Mouse (Mus musculus): ENCODE measurements at regions not wholly inside any gene's neighbourhood (a gene's known extent, or its start where the extent isn't known, plus 50 kb on each side); places are given as distances from the start of the nearest gene placed in this dataset.

DNA sequence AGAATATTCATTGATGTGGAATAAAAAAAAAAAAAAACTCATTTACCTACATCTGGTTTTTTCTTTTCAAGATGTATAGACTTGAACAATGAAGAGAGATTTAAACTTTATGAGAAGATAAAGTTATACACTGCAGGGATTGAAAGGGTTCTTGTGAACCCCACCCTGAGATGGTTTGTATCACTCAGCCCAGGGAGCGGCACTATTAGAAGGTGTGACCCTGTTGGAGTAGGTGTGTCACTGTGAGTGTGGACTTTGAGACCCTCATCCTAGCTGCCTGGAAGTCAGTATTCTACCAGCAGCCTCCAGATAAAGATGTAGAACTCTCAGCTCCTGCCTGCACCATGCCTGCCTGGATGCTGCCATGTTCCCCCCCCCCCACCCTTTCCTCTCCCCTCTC is 182.7 kb upstream of the Hnrnpa3 start (continued):
- TF ChIP-seq UBTF (IDR thresholded peaks at IDR 0.05; ENCODE audit: low read depth, low read length) (no peak), TBP (conservative IDR thresholded peaks at IDR 0.05; ENCODE audit: low read depth, low read length) (no peak)

DNA sequence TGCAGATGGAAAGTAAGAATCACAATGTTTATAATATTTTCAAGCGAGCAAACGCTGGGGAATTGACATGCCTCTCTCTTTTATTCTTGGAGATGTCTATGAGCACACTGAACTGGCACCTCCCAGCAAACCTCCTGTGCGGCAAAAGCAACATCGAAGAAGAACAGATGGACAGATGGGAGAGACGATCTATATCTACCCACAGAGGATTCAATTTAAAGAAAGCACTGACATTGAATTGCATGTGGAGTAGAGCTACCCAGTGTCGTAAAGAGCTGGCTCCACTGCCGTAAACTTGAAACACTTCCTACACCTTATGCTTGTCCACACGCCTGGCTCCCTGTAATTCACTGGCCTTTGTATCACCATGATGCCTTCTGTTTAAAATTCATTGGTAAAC is 182.0 kb upstream of the Hnrnpa3 start:
- H3K79me2 ChIP-seq (replicated peaks; ENCODE audit: control insufficient read depth, extremely low read depth, insufficient read depth, poor library complexity, severe bottlenecking): no peaks in the 10 kb centered on the region
- H3K9me3 ChIP-seq (replicated peaks; ENCODE audit: low read length): no peaks in the 10 kb centered on the region
- no peaks in the 10 kb centered on the region for H3K27me3 ChIP-seq (replicated peaks)
- no peak overlapping the region for H3K9ac ChIP-seq (ENCODE audit: insufficient read depth, low read depth)
- no peak overlapping the region for H3K4me3 ChIP-seq (replicated peaks in 1 of 3; ENCODE audit: low read depth in 2 of 3, low read length in 2 of 3, poor library complexity in 1 of 3)
- no peak overlapping the region for H3K4me2 ChIP-seq (ENCODE audit: insufficient read depth, low read depth, poor library complexity, severe bottlenecking)
- DNase-seq (ENCODE audit: extremely low read depth): no peak
- H3K27ac ChIP-seq (ENCODE audit: insufficient read depth, low read depth): no peak overlapping the region
- H3K4me1 ChIP-seq (ENCODE audit: control insufficient read depth in 1 of 2, insufficient read depth in 2 of 2): no peaks in the 10 kb centered on the region
- no peak for TF ChIP-seq ZNF384 (IDR thresholded peaks at IDR 0.05; ENCODE audit: low read depth, low read length)
- TF ChIP-seq MAX (IDR thresholded peaks at IDR 0.05; ENCODE audit: low read length): no peak
- no peak for TF ChIP-seq BHLHE40 (IDR thresholded peaks at IDR 0.05; ENCODE audit: low read depth, low read length)
- in situ Hi-C loops (cut with MboI; ENCODE audit: low pct_ligation_motif_present, low pct_unique_long_range_greater_than_20kb, low sequenced_read_pairs): no loop called here
- dilution Hi-C loops (cut with MboI; ENCODE audit: extremely low pct_ligation_motif_present, extremely low pct_unique_long_range_greater_than_20kb, low sequenced_read_pairs): no loop called here
- H3K36me3 ChIP-seq (replicated peaks in 1 of 2; ENCODE audit: control insufficient read depth in 1 of 2, insufficient read depth in 1 of 2, low read length in 1 of 2): no peaks in the 10 kb centered on the region

DNA sequence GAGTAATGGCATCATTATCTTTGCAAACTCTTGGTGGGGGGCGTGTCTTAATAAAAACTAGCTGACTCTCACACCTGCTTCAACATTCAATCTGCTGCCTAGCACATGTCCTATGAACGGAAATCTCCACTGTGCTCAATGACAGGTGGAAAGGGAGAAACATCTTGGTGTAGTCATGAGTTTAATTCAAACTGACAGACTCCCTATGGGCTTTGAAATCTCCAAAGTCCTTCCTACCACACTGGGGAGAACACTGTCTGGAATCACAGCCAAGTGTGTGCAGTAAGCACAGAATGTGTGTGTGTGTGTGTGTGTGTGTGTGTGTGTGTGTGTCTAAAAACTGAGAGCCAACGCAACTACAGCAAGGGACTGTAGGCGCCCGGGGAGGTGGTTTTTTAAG is 179.5 kb upstream of the Hnrnpa3 start:
- dilution Hi-C loops (cut with MboI; ENCODE audit: extremely low pct_ligation_motif_present, extremely low pct_unique_long_range_greater_than_20kb, low sequenced_read_pairs): no loop called here
- in situ Hi-C loops (cut with MboI; ENCODE audit: low pct_ligation_motif_present, low pct_unique_long_range_greater_than_20kb, low sequenced_read_pairs): no loop called here
- H3K27ac ChIP-seq (ENCODE audit: insufficient read depth, low read depth): no peak overlapping the region

DNA sequence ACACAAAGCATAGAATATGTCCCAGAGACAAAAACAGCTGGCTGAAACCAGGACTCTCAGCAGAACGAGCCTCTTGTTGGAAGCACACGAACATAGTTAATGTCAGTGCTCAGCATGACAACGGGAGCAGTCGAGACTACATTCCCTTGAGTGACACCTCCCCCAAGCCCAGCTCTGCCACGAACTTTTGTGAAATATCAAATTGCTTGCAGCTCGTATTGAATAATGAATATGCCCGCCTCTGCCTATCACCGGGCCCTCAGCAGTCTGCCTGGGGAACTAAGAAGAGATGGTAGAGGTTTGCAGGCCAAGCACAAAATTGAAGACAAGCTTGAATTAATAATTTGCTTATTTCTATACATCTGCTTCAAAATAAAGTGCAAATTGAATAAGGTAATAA is 177.2 kb upstream of the Hnrnpa3 start:
- TF ChIP-seq ZMIZ1 (IDR thresholded peaks at IDR 0.05; ENCODE audit: low read depth, low read length) (no peak), TBP (conservative IDR thresholded peaks at IDR 0.05; ENCODE audit: low read depth, low read length) (no peak), KAT2A (IDR thresholded peaks at IDR 0.05; ENCODE audit: insufficient replicate concordance, low read length) (no peak), JUN (IDR thresholded peaks at IDR 0.05; ENCODE audit: insufficient read depth, low read depth, low read length) (no peak), MAX (IDR thresholded peaks at IDR 0.05; ENCODE audit: low read length) (no peak), IRF4 (IDR thresholded peaks at IDR 0.05; ENCODE audit: low read depth, low read length) (no peak)
- in situ Hi-C loops (cut with MboI; ENCODE audit: low pct_ligation_motif_present, low pct_unique_long_range_greater_than_20kb, low sequenced_read_pairs) (no loop called here), dilution Hi-C loops (cut with MboI; ENCODE audit: extremely low pct_ligation_motif_present, extremely low pct_unique_long_range_greater_than_20kb, low sequenced_read_pairs) (no loop called here)
- Histone ChIP-seq H3K4me1 (ENCODE audit: control insufficient read depth in 1 of 2, insufficient read depth in 2 of 2) (no peaks in the 10 kb centered on the region), H3K4me3 (replicated peaks in 1 of 3; ENCODE audit: low read depth in 2 of 3, low read length in 2 of 3, poor library complexity in 1 of 3) (no peak overlapping the region), H3K9ac (ENCODE audit: insufficient read depth, low read depth) (no peak overlapping the region), H3K27me3 (replicated peaks) (no peaks in the 10 kb centered on the region), H3K4me2 (ENCODE audit: insufficient read depth, low read depth, poor library complexity, severe bottlenecking) (no peak overlapping the region), H3K79me2 (replicated peaks; ENCODE audit: control insufficient read depth, extremely low read depth, insufficient read depth, poor library complexity, severe bottlenecking) (no peaks in the 10 kb centered on the region), H3K27ac (ENCODE audit: insufficient read depth, low read depth) (no peak overlapping the region), H3K36me3 (replicated peaks in 1 of 2; ENCODE audit: control insufficient read depth in 1 of 2, insufficient read depth in 1 of 2, low read length in 1 of 2) (no peaks in the 10 kb centered on the region), H3K9me3 (replicated peaks; ENCODE audit: low read length) (no peaks in the 10 kb centered on the region)
- DNase-seq (ENCODE audit: extremely low read depth): no peak

More for the DNA sequence above, 179.5 kb upstream of the Hnrnpa3 start:
- H3K36me3 ChIP-seq (replicated peaks in 1 of 2; ENCODE audit: control insufficient read depth in 1 of 2, insufficient read depth in 1 of 2, low read length in 1 of 2): no peaks in the 10 kb centered on the region
- no peaks in the 10 kb centered on the region for H3K27me3 ChIP-seq (replicated peaks)
- no peaks in the 10 kb centered on the region for H3K9me3 ChIP-seq (replicated peaks; ENCODE audit: low read length)
- TF ChIP-seq NRF1 (IDR thresholded peaks at IDR 0.05; ENCODE audit: low read depth, low read length) (no peak), POLR2A (IDR thresholded peaks at IDR 0.05; ENCODE audit: low read depth, low read length) (no peak), UBTF (IDR thresholded peaks at IDR 0.05; ENCODE audit: low read depth, low read length) (no peak), TBP (conservative IDR thresholded peaks at IDR 0.05; ENCODE audit: low read depth, low read length) (no peak), TCF12 (IDR thresholded peaks at IDR 0.05; ENCODE audit: low read depth, low read length) (no peak), ELF1 (IDR thresholded peaks at IDR 0.05; ENCODE audit: low read depth, low read length) (no peak), JUN (IDR thresholded peaks at IDR 0.05; ENCODE audit: insufficient read depth, low read depth, low read length) (no peak), RCOR1 (conservative IDR thresholded peaks at IDR 0.05; ENCODE audit: low read depth, low read length) (no peak), MAFK (IDR thresholded peaks at IDR 0.05; ENCODE audit: insufficient replicate concordance, low read length) (no peak)
- no peaks in the 10 kb centered on the region for H3K4me1 ChIP-seq (ENCODE audit: control insufficient read depth in 1 of 2, insufficient read depth in 2 of 2)
- H3K9ac ChIP-seq (ENCODE audit: insufficient read depth, low read depth): no peak overlapping the region
- H3K4me3 ChIP-seq (replicated peaks in 1 of 3; ENCODE audit: low read depth in 2 of 3, low read length in 2 of 3, poor library complexity in 1 of 3): no peak overlapping the region
- H3K79me2 ChIP-seq (replicated peaks; ENCODE audit: control insufficient read depth, extremely low read depth, insufficient read depth, poor library complexity, severe bottlenecking): no peaks in the 10 kb centered on the region
- no peak for DNase-seq (ENCODE audit: extremely low read depth)
- no peak overlapping the region for H3K4me2 ChIP-seq (ENCODE audit: insufficient read depth, low read depth, poor library complexity, severe bottlenecking)
